Mouse (Mus musculus) CH12F3 (cell line): ENCODE data around the gene 4930523C07Rik.

Experiments used
- in situ Hi-C: fragments of 300-500 bp; cut with MboI; formaldehyde crosslinking; loops from 2 replicates; pipeline ENCODE4 v1.14.3; 2020; ENCODE audit warnings: low sequenced_read_pairs

Gene 4930523C07Rik

GRCm38 (mm10) chr1:160045056-160045715 lies 1.0 kb downstream of the 4930523C07Rik start:
- in situ Hi-C loops = no loop called here

- in situ Hi-C loops = no loop called here
These were observed 1.8 kb downstream of the 4930523C07Rik start for GRCm38 (mm10) chr1:160045971-160046370.

GRCm38 (mm10) chr1:160046786-160047185 lies 2.6 kb downstream of the 4930523C07Rik start:
- in situ Hi-C loops = no loop called here

- in situ Hi-C loops = no loop called here
These were observed 3.3 kb downstream of the 4930523C07Rik start for GRCm38 (mm10) chr1:160047481-160047931.

GRCm38 (mm10) chr1:160049131-160049880 lies 5.1 kb downstream of the 4930523C07Rik start:
- in situ Hi-C loops = no loop called here

GRCm38 (mm10) chr1:160050898-160051297 lies 6.7 kb downstream of the 4930523C07Rik start:
- in situ Hi-C loops = no loop called here

GRCm38 (mm10) chr1:160052556-160053315 lies 8.6 kb downstream of the 4930523C07Rik start:
- in situ Hi-C loops = no loop called here

- in situ Hi-C loops = no loop called here
These were observed 9.5 kb downstream of the 4930523C07Rik start for GRCm38 (mm10) chr1:160053510-160054305.

GRCm38 (mm10) chr1:160054366-160055078 lies 10.3 kb downstream of the 4930523C07Rik start:
- in situ Hi-C loops = no loop called here

GRCm38 (mm10) chr1:160057657-160058056 lies 13.5 kb downstream of the 4930523C07Rik start:
- in situ Hi-C loops = no loop called here

GRCm38 (mm10) chr1:160059908-160060307 lies 15.7 kb downstream of the 4930523C07Rik start:
- in situ Hi-C loops = no loop called here

- in situ Hi-C loops = no loop called here
These were observed 16.4 kb downstream of the 4930523C07Rik start for GRCm38 (mm10) chr1:160060542-160060941.

- in situ Hi-C loops = no loop called here
These were observed 17.1 kb downstream of the 4930523C07Rik start for GRCm38 (mm10) chr1:160061321-160061720.

- in situ Hi-C loops = no loop called here
These were observed 17.7 kb downstream of the 4930523C07Rik start for GRCm38 (mm10) chr1:160061725-160062366.

GRCm38 (mm10) chr1:160064547-160065144 lies 20.5 kb downstream of the 4930523C07Rik start:
- in situ Hi-C loops = no loop called here

- in situ Hi-C loops = no loop called here
These were observed 34.9 kb downstream of the 4930523C07Rik start for GRCm38 (mm10) chr1:160078882-160079661.

- in situ Hi-C loops = no loop called here
These were observed 36.7 kb downstream of the 4930523C07Rik start for GRCm38 (mm10) chr1:160080800-160081436.

GRCm38 (mm10) chr1:160082647-160083046 lies 38.5 kb downstream of the 4930523C07Rik start:
- in situ Hi-C loops = no loop called here
